8 mouse cellular contexts compared by ENCODE assay signal in the genomic region with DNA sequence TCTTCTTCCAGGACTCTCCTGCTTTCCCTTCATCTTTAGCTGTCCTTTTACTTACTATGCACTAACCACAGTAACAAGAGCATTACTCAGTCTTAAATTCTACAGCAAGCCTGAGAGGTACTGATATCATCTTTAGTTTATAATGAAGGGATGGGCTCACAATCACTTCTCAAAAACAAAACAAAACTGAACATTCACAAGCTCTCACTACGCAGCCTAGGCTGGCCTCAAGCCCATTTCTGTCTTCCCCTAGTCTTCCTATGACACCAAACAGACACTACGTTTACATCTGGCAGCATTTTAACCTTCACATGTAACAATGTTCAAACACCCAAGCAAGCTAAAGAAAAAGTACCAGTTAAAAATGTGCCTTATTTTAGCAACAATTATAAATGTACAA. TPM values are rescaled to one million over a fixed set of nuclear protein-coding genes. Genes with fewer than 3 reads are reported as not detected.
DNase-seq lines count a peak whose midpoint lies in the region; ATAC-seq and TF ChIP-seq lines count a peak whose summit lies in the region.

No protein-coding gene starts in this region.

- H3K27ac ChIP-seq in hindbrain, embryonic 11.5 days (ENCODE audit: low read depth, low read length) = no peak overlapping the region
- H3K27ac ChIP-seq in lung, postnatal 0 days (ENCODE audit: low read length) = no peak overlapping the region

- DNase-seq in CD4-positive helper T cell, adult 2 months (ENCODE audit: low read depth, low spot score) = peak; percentile 35
- DNase-seq in hindbrain, embryonic 11.5 days (ENCODE audit: low spot score) = no peak
- DNase-seq in lung, postnatal 0 days (ENCODE audit: low spot score) = peak; percentile 58
- DNase-seq in frontal cortex, adult 2 months (ENCODE audit: extremely low spot score in 1 of 2, low spot score in 1 of 2) = no peak
- no peak for DNase-seq in layer of hippocampus, postnatal 36 days
- no peak for DNase-seq in kidney, adult 18-20 months
- DNase-seq in gastrocnemius, adult 8-10 months (ENCODE audit: low spot score in 2 of 2) = no peak

- H3K36me3 ChIP-seq in E14TG2a.4 (ENCODE audit: insufficient read depth, low read length) = peaks cover 35% of the 10 kb centered on the region
- H3K36me3 ChIP-seq in hindbrain, embryonic 11.5 days (ENCODE audit: control insufficient read depth, insufficient read depth, low read length) = no peaks in the 10 kb centered on the region
- no peaks in the 10 kb centered on the region for H3K36me3 ChIP-seq in lung, postnatal 0 days (ENCODE audit: insufficient read depth, low read length)

- WGBS in hindbrain, embryonic 11.5 days = 66% methylated on average over 2 of the region's 2 CpGs
- 2% methylated on average over 2 of the region's 2 CpGs for WGBS in lung, postnatal 0 days

- no peaks in the 10 kb centered on the region for H3K27me3 ChIP-seq in E14TG2a.4 (ENCODE audit: insufficient read depth, low read length)
- no peaks in the 10 kb centered on the region for H3K27me3 ChIP-seq in hindbrain, embryonic 11.5 days (ENCODE audit: control insufficient read depth, insufficient read depth, low read length)
- H3K27me3 ChIP-seq in lung, postnatal 0 days (replicated peaks; ENCODE audit: insufficient read depth, low read length) = no peaks in the 10 kb centered on the region

- no peak overlapping the region; the same call in 1 of the 2 replicates for H3K9ac ChIP-seq in hindbrain, embryonic 11.5 days (ENCODE audit: low read depth, low read length)
- H3K9ac ChIP-seq in lung, postnatal 0 days (replicated peaks; ENCODE audit: low read depth) = peak overlapping the region; percentile 98; the same call in 1 of the 2 replicates

- no peak for ATAC-seq in hindbrain, embryonic 11.5 days (ENCODE audit: low FRiP score)
- no peak for ATAC-seq in lung, postnatal 0 days

- H3K4me1 ChIP-seq in E14TG2a.4 (replicated peaks; ENCODE audit: low read depth, low read length) = peaks cover 55% of the 10 kb centered on the region
- peaks cover 2% of the 10 kb centered on the region; the same call in 1 of the 2 replicates for H3K4me1 ChIP-seq in hindbrain, embryonic 11.5 days (replicated peaks; ENCODE audit: control insufficient read depth, insufficient read depth, low read length)
- peaks cover 18% of the 10 kb centered on the region for H3K4me1 ChIP-seq in lung, postnatal 0 days (ENCODE audit: insufficient read depth, low read depth, low read length)

- TF ChIP-seq CTCF in E14TG2a.4 (conservative IDR thresholded peaks at IDR 0.05; ENCODE audit: low read length) = no peak
- TF ChIP-seq CTCF in lung, postnatal 0 days (IDR thresholded peaks at IDR 0.05) = no peak

- peak overlapping the region; percentile 98 for H3K4me3 ChIP-seq in E14TG2a.4 (replicated peaks; ENCODE audit: low read length)
- peak overlapping the region; percentile 99 for H3K4me3 ChIP-seq in hindbrain, embryonic 11.5 days (ENCODE audit: low read depth, low read length)
- peak overlapping the region; percentile 97 for H3K4me3 ChIP-seq in lung, postnatal 0 days (ENCODE audit: low read depth, low read length)

- no peaks in the 10 kb centered on the region for H3K9me3 ChIP-seq in E14TG2a.4 (ENCODE audit: low read length)
- no peaks in the 10 kb centered on the region for H3K9me3 ChIP-seq in hindbrain, embryonic 11.5 days (ENCODE audit: control insufficient read depth, low read length)
- no peaks in the 10 kb centered on the region for H3K9me3 ChIP-seq in lung, postnatal 0 days (ENCODE audit: low read length)

- peak overlapping the region; percentile 79 for H3K4me2 ChIP-seq in hindbrain, embryonic 11.5 days (replicated peaks; ENCODE audit: low read depth, low read length)
- peak overlapping the region; percentile 78 for H3K4me2 ChIP-seq in lung, postnatal 0 days (replicated peaks; ENCODE audit: low read depth, low read length)

- TF ChIP-seq EP300 in lung, postnatal 0 days (IDR thresholded peaks at IDR 0.05) = no peak

RNA-seq across cellular contexts. Expression of a gene that starts 1.9 kb away (rescaled TPM):
- polyA plus RNA-seq in hindbrain, embryonic 11.5 days (2014; fragmentation: Nextera tagmentation; extraction: Ambion mirVana) = 155 and 213 TPM in 2 replicates
- 108 and 114 TPM in 2 replicates for polyA plus RNA-seq in lung, postnatal 0 days (2015; fragmentation: Nextera tagmentation; extraction: Ambion mirVana)
- polyA plus RNA-seq in frontal cortex, adult 2 months (2012; rRNA removed) = 50.2 and 59.3 TPM in 2 replicates
- 100 to 1,000 TPM; 169 to 207 TPM for total RNA-seq in layer of hippocampus, postnatal 36 days (2021)
- 10 to 100 TPM; 43.7 to 48.2 (median 44.1) TPM for total RNA-seq in gastrocnemius, adult 8-10 months (2022)

Comparison
In these comparisons a context has a peak if more than half of its experiments do, and no peak if none do; other contexts are left out.
1. DNase-seq: peak in CD4-positive helper T cell, adult 2 months (single experiment) and lung, postnatal 0 days (single experiment); none in hindbrain, embryonic 11.5 days (single experiment), frontal cortex, adult 2 months (0 of 2), layer of hippocampus, postnatal 36 days (0 of 2), kidney, adult 18-20 months (single experiment) and gastrocnemius, adult 8-10 months (0 of 2).
2. Peak in every context shown above with its lines, with median percentiles within 50 percentile points of each other: H3K4me3 ChIP-seq.